Mouse (Mus musculus) stomach, embryonic 14.5 days (tissue): Measurements from ENCODE around the gene Higd1a. TPM values are rescaled to one million over a fixed set of nuclear protein-coding genes. Genes with fewer than 3 reads are reported as not detected.

Source experiments
- ATAC-seq: fragments of 200-750 bp; cut with Nextera tagmentation; 2 replicates; pipeline ENCODE4 v1.8.0; 2017; ENCODE audit warnings: low read depth, moderate TSS enrichment; ENCODE audit not compliant: insufficient number of reproducible peaks, insufficient read depth, low FRiP score
- H3K27ac ChIP-seq: fragments of 300-500 bp; sonication (generic); 2 replicates; pipeline ENCODE4 v1.5.1; 2014; ENCODE audit warnings: mild to moderate bottlenecking, low read length, moderate library complexity, mixed read lengths
- H3K27me3 ChIP-seq: fragments of 300-500 bp; sonication (generic); 2 replicates; pipeline ENCODE4 v1.6.1; 2014; ENCODE audit warnings: low read length, control low read depth, mixed read lengths; ENCODE audit not compliant: control insufficient read depth, insufficient read depth
- H3K36me3 ChIP-seq: fragments of 300-500 bp; sonication (generic); 2 replicates; pipeline ENCODE4 v1.6.1; 2014; ENCODE audit warnings: mild to moderate bottlenecking, control low read depth, low read length, moderate library complexity, mixed read lengths; ENCODE audit not compliant: control insufficient read depth, insufficient read depth
- H3K4me1 ChIP-seq: fragments of 300-500 bp; sonication (generic); 2 replicates; pipeline ENCODE4 v1.6.1; 2014; ENCODE audit warnings: low read length, control low read depth, mixed read lengths; ENCODE audit not compliant: control insufficient read depth, insufficient read depth
- H3K4me2 ChIP-seq: fragments of 300-500 bp; sonication (generic); replicated peaks from 2 replicates; pipeline ENCODE4 v1.6.1; 2014; ENCODE audit warnings: low read depth, low read length, control low read depth
- H3K4me3 ChIP-seq: fragments of 300-500 bp; sonication (generic); 2 replicates; pipeline ENCODE4 v1.5.1; 2014; ENCODE audit warnings: low read depth, low read length, control low read depth
- H3K9ac ChIP-seq: fragments of 300-500 bp; sonication (generic); replicated peaks from 2 replicates; pipeline ENCODE4 v1.6.1; 2014; ENCODE audit warnings: low read depth, mild to moderate bottlenecking, control low read depth, low read length, moderate library complexity, mixed read lengths
- H3K9me3 ChIP-seq: fragments of 300-500 bp; sonication (generic); 2 replicates; pipeline ENCODE4 v1.6.1; 2016; ENCODE audit warnings: low read depth, low read length, control low read depth; ENCODE audit not compliant: control insufficient read depth
- WGBS: fragments of 180-500 bp; shearing (Covaris S2); extraction: QIAGEN DNeasy Blood & Tissue Kit; methylation state at CpG from one replicate; pipeline ENCODE4 v1.1.7; 2014; 5-methylcytosine and 5-hydroxymethylcytosine counted together
- polyA plus RNA-seq: library from polyadenylated mRNA; unstranded; fragments of >200 nt; fragmentation: Nextera tagmentation; extraction: Ambion mirVana; gene quantifications from 2 replicates; pipeline ENCODE4 v1.2.1, GENCODE M21; 2014

The Higd1a gene
- polyA plus RNA-seq, 1 experiment from 2014 or later, result 289 TPM

DNA sequence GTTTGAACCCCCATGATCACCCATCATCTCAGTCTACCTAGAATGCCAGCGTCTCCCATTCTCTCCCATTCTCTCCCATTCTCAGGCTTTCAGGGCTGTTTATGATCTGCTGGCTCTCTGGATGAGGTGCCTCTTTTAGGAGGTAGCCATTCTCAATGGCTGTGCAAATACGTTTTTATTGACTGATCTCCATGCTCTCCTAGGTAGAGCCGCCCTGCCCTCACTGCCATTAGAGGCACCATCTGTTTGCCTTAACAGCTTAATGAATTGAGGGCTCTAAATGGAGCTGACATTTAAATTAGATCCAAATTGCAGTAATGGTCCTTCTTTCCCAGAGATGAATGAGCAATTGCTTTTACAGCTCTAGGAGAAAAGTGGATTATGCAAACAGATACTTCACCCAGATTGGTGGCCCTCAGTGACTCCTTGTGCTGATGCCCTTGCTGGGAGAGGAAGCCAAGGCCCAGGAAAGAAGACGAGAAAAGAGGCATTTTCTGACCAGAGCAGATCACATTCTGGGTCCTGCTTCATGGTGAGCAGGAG lies 11.9 kb upstream of the Higd1a start:
- Histone ChIP-seq H3K4me2 (no peak overlapping the region), H3K9ac (no peak overlapping the region), H3K27ac (no peak overlapping the region; the same call in 1 of the 2 replicates), H3K9me3 (no peaks in the 10 kb centered on the region), H3K36me3 (no peaks in the 10 kb centered on the region), H3K4me3 (no peak overlapping the region), H3K4me1 (peaks cover 21% of the 10 kb centered on the region; the same call in 1 of the 2 replicates), H3K27me3 (no peaks in the 10 kb centered on the region)
- ATAC-seq, result no peak
- WGBS, result 50% methylated on average over 4 of the region's 4 CpGs

DNA sequence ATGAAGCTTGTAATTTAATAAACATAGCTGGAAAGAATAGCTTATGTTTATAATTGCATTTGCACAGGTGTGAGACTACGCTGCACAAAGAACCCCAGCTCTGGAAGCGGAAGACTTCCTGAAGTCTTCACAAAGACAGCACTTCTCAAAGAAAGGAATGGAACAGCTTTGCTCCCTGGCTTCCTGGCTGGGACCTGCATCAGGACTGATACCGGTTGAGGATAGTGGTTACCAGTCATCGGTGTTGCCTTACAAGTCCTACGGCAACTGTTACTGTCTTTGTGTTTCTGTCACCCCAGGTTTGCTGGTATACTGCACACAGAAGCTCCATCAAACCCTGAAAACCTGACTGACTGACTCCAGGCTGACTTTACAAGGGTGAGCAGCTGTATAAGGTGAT lies 11.3 kb upstream of the Higd1a start:
- Histone ChIP-seq H3K9me3 (no peaks in the 10 kb centered on the region), H3K27ac (no peak overlapping the region), H3K4me1 (peaks cover 23% of the 10 kb centered on the region; the same call in 1 of the 2 replicates), H3K4me3 (no peak overlapping the region), H3K9ac (no peak overlapping the region), H3K36me3 (no peaks in the 10 kb centered on the region), H3K4me2 (no peak overlapping the region), H3K27me3 (no peaks in the 10 kb centered on the region)
- 84% methylated on average over 5 of the region's 5 CpGs for WGBS
- no peak for ATAC-seq

DNA sequence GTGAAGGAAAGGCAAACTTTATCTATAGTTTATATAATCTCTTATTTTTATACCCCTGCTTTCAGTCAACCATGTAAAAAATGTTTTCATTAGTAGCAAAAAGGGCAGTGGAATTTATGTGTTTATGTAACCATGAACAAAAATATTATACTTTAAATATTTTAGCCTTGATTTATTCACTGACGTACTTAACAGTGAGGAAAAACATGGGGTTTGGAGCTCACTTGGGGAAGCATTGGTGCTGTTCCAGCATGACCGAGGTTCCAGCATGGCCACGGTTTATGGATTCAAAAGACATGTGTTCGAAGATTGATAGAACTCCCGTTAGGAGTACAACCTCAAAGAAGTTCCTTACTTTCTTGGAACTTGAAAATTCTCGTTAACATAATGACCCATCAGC lies 10.1 kb upstream of the Higd1a start:
- H3K4me1 ChIP-seq, result peaks cover 25% of the 10 kb centered on the region; the same call in 1 of the 2 replicates
- H3K4me3 ChIP-seq, result no peak overlapping the region
- H3K4me2 ChIP-seq, result no peak overlapping the region
- H3K9ac ChIP-seq, result no peak overlapping the region
- 48% methylated on average over 6 of the region's 6 CpGs for WGBS
- ATAC-seq, result peak; percentile 53; the same call in 1 of the 2 replicates
- no peaks in the 10 kb centered on the region for H3K9me3 ChIP-seq
- H3K27me3 ChIP-seq, result no peaks in the 10 kb centered on the region
- H3K27ac ChIP-seq, result peak overlapping the region; percentile 85
- H3K36me3 ChIP-seq, result no peaks in the 10 kb centered on the region

DNA sequence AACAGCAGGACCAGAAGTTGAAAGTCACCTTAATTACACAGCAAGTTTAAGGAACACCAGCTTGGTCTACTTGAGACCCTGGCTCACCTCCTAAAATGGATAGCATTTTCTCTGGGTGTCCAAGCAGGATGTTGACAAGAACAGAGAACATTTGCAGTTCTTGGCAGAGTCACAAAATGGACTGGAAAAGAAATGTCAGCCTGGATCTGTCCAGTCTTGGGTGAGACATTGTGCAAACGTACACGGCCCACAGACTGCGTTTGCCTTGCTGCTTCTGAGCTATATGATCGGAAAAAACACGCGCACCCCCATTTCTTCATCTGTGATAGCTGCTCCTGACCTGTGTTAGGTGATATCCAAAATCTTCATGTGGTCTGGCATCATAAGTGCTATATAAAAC lies 9.5 kb upstream of the Higd1a start:
- H3K4me1 ChIP-seq, result peaks cover 25% of the 10 kb centered on the region; the same call in 1 of the 2 replicates
- H3K27ac ChIP-seq, result peak overlapping the region; percentile 73
- H3K4me3 ChIP-seq, result no peak overlapping the region
- no peaks in the 10 kb centered on the region for H3K36me3 ChIP-seq
- H3K9me3 ChIP-seq, result no peaks in the 10 kb centered on the region
- no peak overlapping the region for H3K9ac ChIP-seq
- ATAC-seq, result peak; percentile 35; the same call in 1 of the 2 replicates
- 40% methylated on average over 6 of the region's 6 CpGs for WGBS
- H3K27me3 ChIP-seq, result no peaks in the 10 kb centered on the region
- no peak overlapping the region for H3K4me2 ChIP-seq

DNA sequence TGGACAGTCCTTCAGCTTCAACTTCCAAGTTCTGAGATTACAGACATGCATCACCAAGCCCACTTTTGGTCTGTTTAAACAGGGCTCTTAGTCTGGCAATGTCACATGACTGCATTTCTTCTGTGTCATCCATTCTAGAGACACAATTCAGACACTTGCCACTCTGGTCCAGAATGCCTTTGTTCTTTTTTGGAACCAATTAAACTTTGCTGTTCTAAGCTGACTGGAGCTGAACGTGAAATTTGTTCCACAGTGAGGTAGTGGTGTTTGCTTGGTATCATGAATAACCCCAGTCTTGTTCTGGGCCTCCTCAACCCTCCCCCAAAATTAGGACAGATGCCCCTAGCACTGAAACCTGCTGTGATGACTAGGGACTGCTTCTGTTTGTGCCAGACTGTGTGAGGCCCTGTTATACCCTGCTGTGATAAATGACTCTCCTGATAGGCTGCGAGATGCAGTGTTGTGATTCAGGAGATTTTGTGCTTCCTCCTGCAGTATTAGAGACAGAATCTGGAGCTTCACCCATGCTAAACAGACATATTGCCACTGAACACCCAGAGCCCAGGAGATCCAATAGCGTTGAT lies 7.4 kb upstream of the Higd1a start:
- ATAC-seq, result no peak

DNA sequence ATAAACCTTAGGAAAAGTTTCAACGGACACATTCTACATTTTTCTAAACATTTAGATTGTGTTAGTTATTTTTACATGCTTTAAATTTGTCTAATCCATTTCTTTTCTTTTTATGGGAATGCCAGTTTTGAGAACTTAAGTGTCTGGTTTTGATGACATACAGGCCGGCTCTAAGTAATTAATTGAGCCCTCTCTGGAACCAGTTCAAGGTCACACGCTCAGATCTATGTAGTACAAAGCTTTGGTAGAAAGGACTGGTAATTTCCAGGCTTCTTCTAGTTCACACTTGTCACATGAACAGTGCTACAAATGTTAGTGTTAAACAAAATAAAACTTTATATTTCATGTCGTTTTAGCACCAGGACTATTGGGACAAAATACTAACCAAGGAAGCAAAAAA lies 6.7 kb upstream of the Higd1a start:
- Histone ChIP-seq H3K4me2 (no peak overlapping the region), H3K4me3 (no peak overlapping the region), H3K4me1 (peaks cover 21% of the 10 kb centered on the region; the same call in 1 of the 2 replicates), H3K9ac (no peak overlapping the region), H3K27ac (peak overlapping the region; percentile 62; the same call in 1 of the 2 replicates), H3K9me3 (no peaks in the 10 kb centered on the region), H3K36me3 (no peaks in the 10 kb centered on the region), H3K27me3 (no peaks in the 10 kb centered on the region)
- ATAC-seq, result no peak
- WGBS, result 32% methylated on average over 4 of the region's 4 CpGs

More for the DNA sequence above, 7.4 kb upstream of the Higd1a start:
- WGBS, result 26% methylated on average over 3 of the region's 3 CpGs
- Histone ChIP-seq H3K27me3 (no peaks in the 10 kb centered on the region), H3K9ac (no peak overlapping the region), H3K4me3 (no peak overlapping the region), H3K4me1 (peaks cover 24% of the 10 kb centered on the region; the same call in 1 of the 2 replicates), H3K9me3 (no peaks in the 10 kb centered on the region), H3K27ac (peak overlapping the region; percentile 62), H3K36me3 (no peaks in the 10 kb centered on the region), H3K4me2 (no peak overlapping the region)

DNA sequence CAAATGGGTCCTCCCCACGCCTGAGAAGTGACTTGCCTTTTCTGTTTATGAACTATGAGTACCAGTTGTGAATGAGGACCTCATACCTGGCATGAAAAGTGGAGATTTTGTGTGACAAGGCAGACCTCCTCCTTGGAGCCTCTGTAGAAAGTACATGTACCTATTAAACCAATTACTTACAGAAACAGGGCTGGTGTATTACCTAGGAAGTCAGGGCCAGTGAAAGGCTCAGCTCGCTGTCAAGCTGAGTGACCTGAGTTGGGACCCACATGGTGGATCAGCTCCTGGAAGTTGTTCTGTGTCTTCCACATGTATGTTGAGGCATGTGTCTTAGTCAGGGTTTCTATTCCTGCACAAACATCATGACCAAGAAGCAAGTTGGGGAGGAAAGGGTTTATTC lies 2.8 kb upstream of the Higd1a start:
- ATAC-seq, result no peak
- Histone ChIP-seq H3K4me3 (no peak overlapping the region), H3K27me3 (no peaks in the 10 kb centered on the region), H3K9me3 (no peaks in the 10 kb centered on the region), H3K4me2 (no peak overlapping the region), H3K27ac (no peak overlapping the region), H3K9ac (no peak overlapping the region), H3K36me3 (no peaks in the 10 kb centered on the region), H3K4me1 (peaks cover 17% of the 10 kb centered on the region; the same call in 1 of the 2 replicates)
- 87% methylated on average over 2 of the region's 2 CpGs for WGBS

DNA sequence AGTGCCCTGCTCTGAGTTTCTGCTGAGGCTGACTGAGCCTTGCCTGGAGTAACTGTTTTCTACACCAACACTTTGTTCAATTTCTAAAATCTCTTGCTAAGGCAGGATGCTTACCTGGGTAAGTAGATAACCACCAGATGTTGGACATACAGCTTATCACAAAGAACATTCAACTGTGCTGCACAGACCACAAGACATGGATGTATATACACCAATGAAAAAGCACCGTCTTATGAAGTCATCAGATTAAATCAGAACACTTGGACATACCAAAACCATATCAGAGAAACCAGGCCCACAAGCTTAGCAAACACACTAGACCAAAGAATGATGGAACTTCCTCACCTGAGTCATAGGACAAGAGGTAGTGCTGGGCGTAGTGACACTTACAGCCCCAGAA lies 1.2 kb upstream of the Higd1a start:
- no peak overlapping the region for H3K4me3 ChIP-seq
- H3K27me3 ChIP-seq, result no peaks in the 10 kb centered on the region
- H3K36me3 ChIP-seq, result no peaks in the 10 kb centered on the region
- peaks cover 7% of the 10 kb centered on the region; the same call in 1 of the 2 replicates for H3K4me1 ChIP-seq
- no peak overlapping the region for H3K27ac ChIP-seq
- no peak overlapping the region for H3K4me2 ChIP-seq
- no peak overlapping the region for H3K9ac ChIP-seq
- 94% methylated on average over 2 of the region's 2 CpGs for WGBS
- no peak for ATAC-seq
- no peaks in the 10 kb centered on the region for H3K9me3 ChIP-seq
